Mouse (Mus musculus) heart, postnatal 0 days (tissue): ENCODE results near the gene Slc12a3. TPM values are rescaled to one million over a fixed set of nuclear protein-coding genes. Genes with fewer than 3 reads are reported as not detected.
A peak's percentile ranks its signal among the peaks of the same experiment; 100 is the strongest.
"Not testable (repeated sequence)": the region's sequence is repeated elsewhere in the genome, so short reads cannot be mapped to it uniquely, and the experiment has no call there.

Experiments used
- ATAC-seq: fragments of 200-750 bp; cut with Nextera tagmentation; 2 replicates; pipeline ENCODE4 v1.8.0; 2017; ENCODE audit warnings: low read depth, moderate number of reproducible peaks, moderate library complexity; ENCODE audit not compliant: insufficient read depth
- DNase-seq: peaks from one replicate; pipeline ENCODE4 v3.0.0-alpha.2; 2016; ENCODE audit warnings: low spot score
- H3K27ac ChIP-seq: fragments of 300-500 bp; sonication (generic); 2 replicates; pipeline ENCODE4 v1.5.1; 2014; ENCODE audit warnings: low read depth, mild to moderate bottlenecking
- H3K27me3 ChIP-seq: fragments of 300-500 bp; sonication (generic); 2 replicates; pipeline ENCODE4 v1.6.1; 2014; ENCODE audit warnings: low read length, mixed read lengths; ENCODE audit not compliant: control insufficient read depth, insufficient read depth
- H3K36me3 ChIP-seq: fragments of 300-500 bp; sonication (generic); replicated peaks from 2 replicates; pipeline ENCODE4 v1.6.1; 2014; ENCODE audit warnings: low read length, mixed read lengths; ENCODE audit not compliant: control insufficient read depth, insufficient read depth
- H3K4me1 ChIP-seq: fragments of 300-500 bp; sonication (generic); 2 replicates; pipeline ENCODE4 v1.6.1; 2014; ENCODE audit warnings: antibody characterized with exemption; ENCODE audit not compliant: control insufficient read depth, insufficient read depth
- H3K4me2 ChIP-seq: fragments of 300-500 bp; sonication (generic); 2 replicates; pipeline ENCODE4 v1.6.1; 2014; ENCODE audit warnings: low read depth, mild to moderate bottlenecking, low read length, moderate library complexity
- H3K4me3 ChIP-seq: fragments of 300-500 bp; sonication (generic); 2 replicates; pipeline ENCODE4 v1.5.1; 2014; ENCODE audit warnings: low read depth, low read length
- H3K9ac ChIP-seq: fragments of 300-500 bp; sonication (generic); replicated peaks from 2 replicates; pipeline ENCODE4 v1.6.1; 2014; ENCODE audit warnings: low read depth, low read length, mixed read lengths
- H3K9me3 ChIP-seq: fragments of 300-500 bp; sonication (generic); replicated peaks from 2 replicates; pipeline ENCODE4 v1.6.1; 2016; ENCODE audit warnings: low read length; ENCODE audit not compliant: control insufficient read depth
- CTCF ChIP-seq: IDR thresholded peaks from 2 replicates; pipeline ENCODE4 v1.5.1; 2016; ENCODE audit warnings: antibody characterized with exemption, control low read depth, low read depth
- EP300 ChIP-seq: IDR thresholded peaks from 2 replicates; pipeline ENCODE4 v1.6.1; 2016; ENCODE audit warnings: antibody characterized with exemption, low read depth
- WGBS: fragments of 180-500 bp; shearing (Covaris S2); extraction: QIAGEN DNeasy Blood & Tissue Kit; methylation state at CpG from one replicate; pipeline ENCODE4 v1.1.7; 2014; 5-methylcytosine and 5-hydroxymethylcytosine counted together
- microRNA counts: library from miRNA; unstranded; fragments of <30 nt; microRNA quantifications from one replicate; lab custom pipeline; 2015
- microRNA-seq: library from miRNA; unstranded; fragments of <30 nt; microRNA quantifications from one replicate; pipeline ENCODE4, GENCODE M21; 2016
- polyA plus RNA-seq: library from polyadenylated mRNA; unstranded; fragments of >200 nt; fragmentation: Nextera tagmentation; extraction: Ambion mirVana; gene quantifications from 2 replicates; pipeline ENCODE4 v1.2.1, GENCODE M21; 2015
- total RNA-seq: library from RNA; depleted of rRNA; stranded (reverse); fragments of >200 nt; gene quantifications from 2 replicates; pipeline ENCODE4 v1.2.3, GENCODE M21; 2014; ENCODE audit warnings: low replicate concordance; rRNA removed

The Slc12a3 gene
- total and polyA plus RNA-seq, 2 experiments from 2014 or later: 0.07 TPM; not detected in 1

- H3K4me1 ChIP-seq, H3K4me2 ChIP-seq, DNase-seq, H3K27me3 ChIP-seq, H3K27ac ChIP-seq, H3K9me3 ChIP-seq, ATAC-seq, H3K4me3 ChIP-seq, H3K9ac ChIP-seq: not testable (repeated sequence)
- H3K36me3 ChIP-seq: peaks cover 13% of the 10 kb centered on the region
- 64% methylated on average over 2 of the region's 2 CpGs for WGBS
- TF ChIP-seq CTCF: peak; percentile 7; the same call in 1 of the 2 replicates
Observed at GRCm38 (mm10) chr8:94399957-94400356, 71.0 kb downstream of the Slc12a3 start.

- Histone ChIP-seq H3K27me3 (no peaks in the 10 kb centered on the region), H3K9me3 (no peaks in the 10 kb centered on the region), H3K4me2 (no peak overlapping the region), H3K27ac (no peak overlapping the region), H3K4me1 (peaks cover 9% of the 10 kb centered on the region; the same call in 1 of the 2 replicates), H3K4me3 (no peak overlapping the region), H3K9ac (no peak overlapping the region), H3K36me3 (no peaks in the 10 kb centered on the region)
- ATAC-seq: no peak
- 18% methylated on average over 8 of the region's 8 CpGs for WGBS
- no peak for DNase-seq
- TF ChIP-seq CTCF (no peak), EP300 (no peak)
Observed at GRCm38 (mm10) chr8:94408443-94409080, 79.6 kb downstream of the Slc12a3 start.

- Histone ChIP-seq H3K27ac (no peak overlapping the region), H3K36me3 (no peaks in the 10 kb centered on the region), H3K4me1 (peaks cover 9% of the 10 kb centered on the region; the same call in 1 of the 2 replicates), H3K4me3 (no peak overlapping the region), H3K27me3 (no peaks in the 10 kb centered on the region), H3K9ac (no peak overlapping the region), H3K4me2 (no peak overlapping the region), H3K9me3 (no peaks in the 10 kb centered on the region)
- ATAC-seq (no peak), DNase-seq (no peak)
- no peak for TF ChIP-seq EP300
- no peak for TF ChIP-seq CTCF
- WGBS: 85% methylated on average over 7 of the region's 7 CpGs
Observed at GRCm38 (mm10) chr8:94409523-94409922, 80.5 kb downstream of the Slc12a3 start.

GRCm38 (mm10) chr8:94412518-94412917 lies 83.5 kb downstream of the Slc12a3 start:
- H3K9me3 ChIP-seq: no peaks in the 10 kb centered on the region
- 72% methylated on average over 6 of the region's 6 CpGs for WGBS
- ATAC-seq (no peak), DNase-seq (no peak)
- H3K27ac ChIP-seq: no peak overlapping the region
- TF ChIP-seq CTCF (no peak), EP300 (no peak)
- no peaks in the 10 kb centered on the region for H3K27me3 ChIP-seq
- H3K9ac ChIP-seq: no peak overlapping the region
- H3K4me3 ChIP-seq: no peak overlapping the region
- peaks cover 9% of the 10 kb centered on the region; the same call in 1 of the 2 replicates for H3K4me1 ChIP-seq
- no peak overlapping the region for H3K4me2 ChIP-seq
- no peaks in the 10 kb centered on the region for H3K36me3 ChIP-seq

GRCm38 (mm10) chr8:94413509-94413908 lies 84.5 kb downstream of the Slc12a3 start:
- no peaks in the 10 kb centered on the region for H3K9me3 ChIP-seq
- no peak overlapping the region for H3K4me2 ChIP-seq
- TF ChIP-seq EP300 (no peak), CTCF (no peak)
- H3K4me3 ChIP-seq: no peak overlapping the region
- H3K36me3 ChIP-seq: no peaks in the 10 kb centered on the region
- no peak for DNase-seq
- WGBS: 78% methylated on average over 6 of the region's 6 CpGs
- no peak for ATAC-seq
- H3K9ac ChIP-seq: no peak overlapping the region
- no peaks in the 10 kb centered on the region for H3K27me3 ChIP-seq
- no peak overlapping the region for H3K27ac ChIP-seq
- peaks cover 6% of the 10 kb centered on the region; the same call in 1 of the 2 replicates for H3K4me1 ChIP-seq

GRCm38 (mm10) chr8:94415218-94415617 lies 86.2 kb downstream of the Slc12a3 start:
- no peak overlapping the region for H3K9ac ChIP-seq
- H3K36me3 ChIP-seq: no peaks in the 10 kb centered on the region
- DNase-seq (no peak), ATAC-seq (no peak)
- H3K4me1 ChIP-seq: no peaks in the 10 kb centered on the region
- 65% methylated on average over 2 of the region's 2 CpGs for WGBS
- H3K4me2 ChIP-seq: no peak overlapping the region
- no peak for TF ChIP-seq CTCF
- TF ChIP-seq EP300: no peak
- no peaks in the 10 kb centered on the region for H3K27me3 ChIP-seq
- H3K9me3 ChIP-seq: no peaks in the 10 kb centered on the region
- no peak overlapping the region for H3K4me3 ChIP-seq
- no peak overlapping the region for H3K27ac ChIP-seq

MicroRNAs encoded within 50 kb of the gene (microRNA counts, 519-probe panel; counts per million panel counts)
- microRNA mmu-miR-138 (lab: Ali Mortazavi, UCI): 398 counts per million, percentile 4 among the panel's probes with 10 or more counts

Small RNA genes lying within 50 kb of the gene (microRNA-seq; reads per million reads assigned to microRNA genes)
- gene Mir138-2: 89.1 reads per million, percentile 53 among the genes with 10 or more reads in this experiment

Other genes starting within 250 kb of the Slc12a3 start
- 10.1 and 12.6 TPM in 2 replicates for gene Bbs2, start 230.3 kb upstream of the Slc12a3 start, total RNA-seq
- 9.1 and 9.5 TPM in 2 replicates for gene Bbs2, start 230.3 kb upstream of the Slc12a3 start, polyA plus RNA-seq
- gene Mt4, start 192.0 kb upstream of the Slc12a3 start, total RNA-seq: not detected in 2 replicates
- not detected in 2 replicates for gene Mt4, start 192.0 kb upstream of the Slc12a3 start, polyA plus RNA-seq
- gene Mt3, start 176.6 kb upstream of the Slc12a3 start, total RNA-seq: 145 and 217 TPM in 2 replicates
- 67.4 and 72.3 TPM in 2 replicates for gene Mt3, start 176.6 kb upstream of the Slc12a3 start, polyA plus RNA-seq
- 87.5 and 117 TPM in 2 replicates for gene Mt2, start 156.5 kb upstream of the Slc12a3 start, total RNA-seq
- gene Mt2, start 156.5 kb upstream of the Slc12a3 start, polyA plus RNA-seq: 65.7 and 83.0 TPM in 2 replicates
- 1,123 and 1,581 TPM in 2 replicates for gene Mt1, start 150.1 kb upstream of the Slc12a3 start, total RNA-seq
- 783 and 795 TPM in 2 replicates for gene Mt1, start 150.1 kb upstream of the Slc12a3 start, polyA plus RNA-seq
- gene Nup93, start 114.6 kb upstream of the Slc12a3 start, total RNA-seq: 21.9 and 71.8 TPM in 2 replicates
- gene Nup93, start 114.6 kb upstream of the Slc12a3 start, polyA plus RNA-seq: 29.8 and 31.4 TPM in 2 replicates
- gene Herpud1, start 57.2 kb downstream of the Slc12a3 start, total RNA-seq: 177 and 179 TPM in 2 replicates
- gene Herpud1, start 57.2 kb downstream of the Slc12a3 start, polyA plus RNA-seq: 131 and 159 TPM in 2 replicates
- 3.1 and 3.5 TPM in 2 replicates for gene Nlrc5, start 105.2 kb downstream of the Slc12a3 start, total RNA-seq
- 0.11 and 0.51 TPM in 2 replicates for gene Nlrc5, start 105.2 kb downstream of the Slc12a3 start, polyA plus RNA-seq
- 11.7 and 12.7 TPM in 2 replicates for gene Cpne2, start 203.8 kb downstream of the Slc12a3 start, total RNA-seq
- gene Cpne2, start 203.8 kb downstream of the Slc12a3 start, polyA plus RNA-seq: 3.7 and 4.5 TPM in 2 replicates